In the genomic region with DNA sequence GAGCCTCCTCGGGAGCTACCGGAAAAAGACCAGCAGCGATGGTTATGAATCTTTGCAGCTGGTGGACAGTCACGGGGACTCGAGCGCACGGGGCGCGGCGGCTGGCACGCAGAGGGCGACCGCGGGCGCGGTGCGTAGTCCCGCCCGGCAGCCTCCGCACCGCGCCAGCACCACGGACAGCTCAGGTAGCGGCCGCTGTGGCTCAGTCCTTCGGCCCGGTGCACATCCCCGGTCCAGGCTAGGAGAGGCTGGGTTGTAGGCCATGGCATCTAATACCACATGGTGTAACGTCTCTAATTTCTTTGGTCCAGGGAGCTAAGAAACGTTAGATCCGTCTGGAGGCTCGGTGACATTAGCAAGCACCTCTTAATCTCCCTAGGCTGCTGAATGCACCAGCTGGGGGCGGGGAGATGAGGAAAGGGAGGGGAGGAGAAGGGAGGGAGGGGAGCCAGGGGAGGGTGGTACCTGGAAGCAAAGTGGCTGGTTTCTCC, we compare ENCODE assay signal across 8 mouse cellular contexts. TPM values are rescaled to one million over a fixed set of nuclear protein-coding genes. Genes with fewer than 3 reads are reported as not detected.
DNase-seq lines count a peak whose midpoint lies in the region; ATAC-seq and TF ChIP-seq lines count a peak whose summit lies in the region.

No protein-coding gene starts in this region.

- DNase-seq in gastrocnemius, postnatal 10 days: peak; percentile 54
- DNase-seq in gastrocnemius, adult 18-20 months (ENCODE audit: low spot score): no peak
- peak; percentile 65 to 69 for DNase-seq in cerebellum, adult 18-20 months
- DNase-seq in liver, postnatal 0 days: peak; percentile 51
- peak; percentile 41 for DNase-seq in urinary bladder, postnatal 25 days (ENCODE audit: low spot score)

- no peaks in the 10 kb centered on the region for H3K27me3 ChIP-seq in forebrain, embryonic 16.5 days (replicated peaks; ENCODE audit: control insufficient read depth, insufficient read depth, low read length)
- H3K27me3 ChIP-seq in intestine, embryonic 15.5 days (replicated peaks): peaks cover 13% of the 10 kb centered on the region
- H3K27me3 ChIP-seq in liver, postnatal 0 days (ENCODE audit: insufficient read depth, low read length): peaks cover 18% of the 10 kb centered on the region
- no peaks in the 10 kb centered on the region for H3K27me3 ChIP-seq in neural tube, embryonic 15.5 days (replicated peaks)

- no peaks in the 10 kb centered on the region for H3K9me3 ChIP-seq in forebrain, embryonic 16.5 days (ENCODE audit: control insufficient read depth, low read length)
- H3K9me3 ChIP-seq in intestine, embryonic 15.5 days: no peaks in the 10 kb centered on the region
- no peaks in the 10 kb centered on the region for H3K9me3 ChIP-seq in liver, postnatal 0 days (ENCODE audit: low read length)
- no peaks in the 10 kb centered on the region for H3K9me3 ChIP-seq in neural tube, embryonic 15.5 days (replicated peaks)

- peak overlapping the region; percentile 91 for H3K27ac ChIP-seq in forebrain, embryonic 16.5 days (ENCODE audit: low read length)
- no peak overlapping the region for H3K27ac ChIP-seq in intestine, embryonic 15.5 days
- no peak overlapping the region for H3K27ac ChIP-seq in liver, postnatal 0 days (ENCODE audit: low read depth)
- H3K27ac ChIP-seq in neural tube, embryonic 15.5 days (replicated peaks): peak overlapping the region; percentile 94

- WGBS in forebrain, embryonic 16.5 days: under 1% methylated on average over 33 of the region's 33 CpGs
- WGBS in intestine, embryonic 15.5 days: under 1% methylated on average over 33 of the region's 33 CpGs
- 1% methylated on average over 33 of the region's 33 CpGs for WGBS in liver, postnatal 0 days (ENCODE audit: insufficient replicate concordance)
- WGBS in neural tube, embryonic 15.5 days: 1% methylated on average over 33 of the region's 33 CpGs

- peak overlapping the region; percentile 67 for H3K4me2 ChIP-seq in forebrain, embryonic 16.5 days (ENCODE audit: low read length)
- H3K4me2 ChIP-seq in intestine, embryonic 15.5 days (replicated peaks): peak overlapping the region; percentile 73
- peak overlapping the region; percentile 44 for H3K4me2 ChIP-seq in liver, postnatal 0 days (ENCODE audit: low read depth, low read length)
- peak overlapping the region; percentile 64 for H3K4me2 ChIP-seq in neural tube, embryonic 15.5 days

- H3K36me3 ChIP-seq in forebrain, embryonic 16.5 days (ENCODE audit: control insufficient read depth, insufficient read depth): no peaks in the 10 kb centered on the region
- H3K36me3 ChIP-seq in intestine, embryonic 15.5 days: no peaks in the 10 kb centered on the region
- H3K36me3 ChIP-seq in liver, postnatal 0 days (replicated peaks; ENCODE audit: insufficient read depth, low read length): no peaks in the 10 kb centered on the region
- H3K36me3 ChIP-seq in neural tube, embryonic 15.5 days: no peaks in the 10 kb centered on the region

- H3K4me1 ChIP-seq in forebrain, embryonic 16.5 days (replicated peaks; ENCODE audit: control insufficient read depth, insufficient read depth, low read length): peaks cover 22% of the 10 kb centered on the region
- 0 out of 2 replicates have a peak, but pooled peaks cover 8% of the 10 kb centered on the region for H3K4me1 ChIP-seq in intestine, embryonic 15.5 days (replicated peaks)
- no peaks in the 10 kb centered on the region for H3K4me1 ChIP-seq in liver, postnatal 0 days (ENCODE audit: insufficient read depth)
- peaks cover 28% of the 10 kb centered on the region for H3K4me1 ChIP-seq in neural tube, embryonic 15.5 days

- peak overlapping the region; percentile 75 for H3K4me3 ChIP-seq in forebrain, embryonic 16.5 days (replicated peaks; ENCODE audit: low read length)
- H3K4me3 ChIP-seq in intestine, embryonic 15.5 days (replicated peaks): peak overlapping the region; percentile 34
- 0 out of 2 replicates have a peak overlapping the region, but pooled peaks have one; percentile 20 for H3K4me3 ChIP-seq in liver, postnatal 0 days (ENCODE audit: low read depth, low read length)
- H3K4me3 ChIP-seq in neural tube, embryonic 15.5 days (replicated peaks): peak overlapping the region; percentile 56

- TF ChIP-seq CTCF in liver, postnatal 0 days (IDR thresholded peaks at IDR 0.05; ENCODE audit: low read depth): no peak

- peak; percentile 71 for ATAC-seq in forebrain, embryonic 16.5 days
- peak; percentile 93 for ATAC-seq in intestine, embryonic 15.5 days
- peak; percentile 57 for ATAC-seq in liver, postnatal 0 days
- peak; percentile 82 for ATAC-seq in neural tube, embryonic 15.5 days (ENCODE audit: low FRiP score)

- TF ChIP-seq EP300 in liver, postnatal 0 days (IDR thresholded peaks at IDR 0.05; ENCODE audit: low read depth): no peak

- H3K9ac ChIP-seq in forebrain, embryonic 16.5 days (replicated peaks; ENCODE audit: low read depth, low read length): peak overlapping the region; percentile 82
- H3K9ac ChIP-seq in intestine, embryonic 15.5 days: no peak overlapping the region
- H3K9ac ChIP-seq in liver, postnatal 0 days (replicated peaks): no peak overlapping the region
- peak overlapping the region; percentile 58 for H3K9ac ChIP-seq in neural tube, embryonic 15.5 days (replicated peaks)

RNA-seq across cellular contexts. Expression of gene Dnajc6, which starts 54.3 kb away (rescaled TPM):
- under 1 TPM; 0.73 to 0.90 TPM for total RNA-seq in gastrocnemius, postnatal 10 days (2021)
- total RNA-seq in gastrocnemius, adult 18-20 months (2021): under 1 TPM; 0.19 to 0.41 TPM
- polyA plus RNA-seq in forebrain, embryonic 16.5 days (2015; fragmentation: Nextera tagmentation; extraction: Ambion mirVana): 31.6 and 34.6 TPM in 2 replicates
- 1.7 and 1.9 TPM in 2 replicates for polyA plus RNA-seq in intestine, embryonic 15.5 days (2015; fragmentation: Nextera tagmentation; extraction: Ambion mirVana)
- 0.16 and 0.22 TPM in 2 replicates for polyA plus RNA-seq in liver, postnatal 0 days (2015; fragmentation: Nextera tagmentation; extraction: Ambion mirVana)
- 51.7 and 57.4 TPM in 2 replicates for polyA plus RNA-seq in neural tube, embryonic 15.5 days (2015; fragmentation: Nextera tagmentation; extraction: Ambion mirVana)

Comparison
In these comparisons a context has a peak if more than half of its experiments do, and no peak if none do; other contexts are left out.
1. H3K27ac ChIP-seq: peak in forebrain, embryonic 16.5 days (single experiment) and neural tube, embryonic 15.5 days (single experiment); none in intestine, embryonic 15.5 days (single experiment) and liver, postnatal 0 days (single experiment).
2. H3K4me3 ChIP-seq: peak in every context shown above with its lines; median percentile 75 in forebrain, embryonic 16.5 days; 56 in neural tube, embryonic 15.5 days; 34 in intestine, embryonic 15.5 days; 20 in liver, postnatal 0 days.
3. H3K9ac ChIP-seq: peak in forebrain, embryonic 16.5 days (single experiment) and neural tube, embryonic 15.5 days (single experiment); none in intestine, embryonic 15.5 days (single experiment) and liver, postnatal 0 days (single experiment).
4. RNA of gene Dnajc6, which starts 54.3 kb away (polyA plus RNA-seq): 51.7 to 57.4 TPM in neural tube, embryonic 15.5 days and 31.6 to 34.6 TPM in forebrain, embryonic 16.5 days; 1.7 to 1.9 TPM in intestine, embryonic 15.5 days and 0.16 to 0.22 TPM in liver, postnatal 0 days; every median in the first group is over 10 times any median in the second.
5. Peak in every context shown above with its lines, with median percentiles within 50 percentile points of each other: ATAC-seq and H3K4me2 ChIP-seq.